Mouse (Mus musculus) heart, adult 2 months (tissue): Measurements from ENCODE around the gene Folr2. TPM values are rescaled to one million over a fixed set of nuclear protein-coding genes. Genes with fewer than 3 reads are reported as not detected.
A peak's percentile ranks its signal among the peaks of the same experiment; 100 is the strongest.

Experiments
- DNase-seq, 2 experiments: peaks; one replicate each; pipeline ENCODE4 v3.0.0; 2021
- H3K27ac ChIP-seq: fragments of 200-600 bp; 2 replicates; pipeline ENCODE4 v1.8.1; 2022
- H3K27me3 ChIP-seq: fragments of 200-500 bp; 2 replicates; pipeline ENCODE4 v1.6.1; 2012; ENCODE audit warnings: mild to moderate bottlenecking, low read length, inconsistent platforms, mixed read lengths; ENCODE audit not compliant: control insufficient read depth, insufficient read depth
- H3K36me3 ChIP-seq: fragments of 200-500 bp; 2 replicates; pipeline ENCODE4 v1.6.1; 2012; ENCODE audit warnings: low read length, inconsistent platforms; ENCODE audit not compliant: control insufficient read depth, insufficient read depth
- H3K4me1 ChIP-seq: fragments of 200-500 bp; 2 replicates; pipeline ENCODE4 v1.6.1; 2011; ENCODE audit warnings: low read length; ENCODE audit not compliant: control insufficient read depth, insufficient read depth
- H3K4me3 ChIP-seq: fragments of 200-600 bp; 2 replicates; pipeline ENCODE4 v1.8.1; 2022
- H3K79me2 ChIP-seq: fragments of 200-500 bp; replicated peaks from 2 replicates; pipeline ENCODE4 v1.6.1; 2012; ENCODE audit warnings: mild to moderate bottlenecking, inconsistent platforms, low read length, moderate library complexity, mixed read lengths; ENCODE audit not compliant: control insufficient read depth, insufficient read depth
- H3K9ac ChIP-seq: fragments of 200-500 bp; 2 replicates; pipeline ENCODE4 v1.6.1; 2012; ENCODE audit warnings: low read depth, mild to moderate bottlenecking, control low read depth, inconsistent platforms, low read length, mixed read lengths
- CTCF ChIP-seq: fragments of 200-600 bp; IDR thresholded peaks from 2 replicates; pipeline ENCODE4 v1.8.1; 2022; ENCODE audit warnings: antibody characterized with exemption, mild to moderate bottlenecking, moderate library complexity
- EP300 ChIP-seq: fragments of 200-500 bp; IDR thresholded peaks from 2 replicates; pipeline ENCODE4 v1.6.1; 2011; ENCODE audit warnings: low read depth, low read length, control low read depth; ENCODE audit not compliant: insufficient read depth
- POLR2A ChIP-seq: fragments of 200-500 bp; IDR thresholded peaks from 2 replicates; pipeline ENCODE4 v1.6.1; 2011; ENCODE audit warnings: mild to moderate bottlenecking, low read depth, low read length, control low read depth; ENCODE audit not compliant: insufficient read depth
- WGBS: fragments of 180-500 bp; shearing (Covaris S2); methylation state at CpG from one replicate; pipeline ENCODE4 v1.1.7; 2018; 5-methylcytosine and 5-hydroxymethylcytosine counted together
- intact Hi-C: fragments of 180-260 bp; cut with DNase I; formaldehyde crosslinking; loops from one replicate; pipeline ENCODE4 v1.15.1; 2025
- polyA plus RNA-seq: library from polyadenylated mRNA; depleted of rRNA; stranded (reverse); fragments of >200 nt; gene quantifications from 2 replicates; pipeline ENCODE4 v1.2.3, GENCODE M21; 2012
- total RNA-seq, 2 experiments: library from RNA; stranded (reverse); gene quantifications; 2 replicates each; pipeline ENCODE4 v1.2.3; 2021

The Folr2 gene
- total and polyA plus RNA-seq, 3 experiments: 5.2 to 23.1 (median 6.0) TPM

DNA sequence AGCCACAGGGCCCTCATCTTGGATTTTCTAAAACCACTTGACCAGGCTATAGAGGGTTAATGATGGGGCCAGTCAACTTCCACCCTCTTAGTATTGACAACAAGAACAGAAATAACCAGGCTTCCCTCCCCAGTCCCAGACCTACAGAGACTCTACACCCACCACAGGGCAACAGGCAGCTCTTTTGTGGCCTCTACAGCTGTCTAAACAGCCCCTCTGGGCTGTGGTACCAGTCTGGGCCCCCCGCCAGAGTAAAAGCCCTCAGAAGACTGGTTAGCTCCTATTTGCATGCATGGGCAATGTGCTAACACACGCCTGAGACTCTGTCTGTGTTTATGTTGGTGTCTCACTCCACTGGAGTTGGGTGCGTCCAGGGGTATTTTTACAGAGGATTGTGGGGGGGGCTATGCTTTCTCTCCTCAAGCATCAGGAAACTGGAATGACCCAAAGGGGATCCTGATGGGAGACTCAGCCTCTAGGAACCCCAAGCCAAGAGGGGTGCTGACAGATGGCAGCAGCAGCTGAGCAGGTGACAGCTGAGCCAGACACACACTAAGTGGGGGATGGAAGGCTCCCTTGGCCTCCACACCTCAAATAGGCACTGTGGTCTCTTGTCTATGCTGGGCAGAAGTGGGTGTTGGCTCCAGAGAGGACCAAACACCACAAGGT, 22.9 kb downstream of the Folr2 start:
- Histone ChIP-seq H3K4me3 (no peak overlapping the region), H3K36me3 (peaks cover 4% of the 10 kb centered on the region; the same call in 1 of the 2 replicates), H3K27ac (peak overlapping the region; percentile 43; the same call in 1 of the 2 replicates), H3K27me3 (no peaks in the 10 kb centered on the region), H3K4me1 (peaks cover 5% of the 10 kb centered on the region), H3K9ac (no peak overlapping the region), H3K79me2 (peaks cover 4% of the 10 kb centered on the region; the same call in 1 of the 2 replicates)
- DNase-seq: peak in 1 of 2 experiments; percentile 40
- 64% methylated on average over 3 of the region's 3 CpGs for WGBS
- intact Hi-C loops: no loop called here
- TF ChIP-seq CTCF (no peak), EP300 (peak; percentile 45; the same call in 1 of the 2 replicates)

DNA sequence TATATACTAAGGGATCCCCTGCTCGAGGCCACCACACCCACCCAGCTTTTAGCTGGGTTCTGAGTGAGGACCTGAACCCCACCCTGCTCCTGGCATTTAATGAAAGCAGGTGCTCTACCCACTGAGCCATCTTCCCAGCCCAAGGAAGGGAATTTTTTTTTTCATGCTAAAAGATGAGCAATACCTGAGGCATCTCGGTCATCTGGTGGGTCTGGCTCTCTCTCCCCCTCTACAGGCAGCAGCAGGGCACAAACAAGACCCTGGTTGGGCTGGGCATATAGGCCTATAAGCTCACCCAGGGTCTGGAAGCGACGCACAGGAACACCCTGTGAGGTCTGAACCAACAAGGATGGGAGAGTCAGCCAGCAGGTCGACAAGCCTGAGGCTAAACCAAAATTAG, 23.6 kb downstream of the Folr2 start:
- H3K4me3 ChIP-seq: no peak overlapping the region
- H3K79me2 ChIP-seq: peaks cover 4% of the 10 kb centered on the region; the same call in 1 of the 2 replicates
- intact Hi-C loops: no loop called here
- TF ChIP-seq CTCF (0 out of 2 replicates have a peak, but pooled peaks have one; percentile 7), EP300 (no peak), POLR2A (no peak)
- H3K9ac ChIP-seq: no peak overlapping the region
- H3K27ac ChIP-seq: no peak overlapping the region
- peaks cover 4% of the 10 kb centered on the region; the same call in 1 of the 2 replicates for H3K36me3 ChIP-seq
- H3K27me3 ChIP-seq: no peaks in the 10 kb centered on the region
- DNase-seq: no peak
- H3K4me1 ChIP-seq: peaks cover 5% of the 10 kb centered on the region
- WGBS: 74% methylated on average over 5 of the region's 5 CpGs

DNA sequence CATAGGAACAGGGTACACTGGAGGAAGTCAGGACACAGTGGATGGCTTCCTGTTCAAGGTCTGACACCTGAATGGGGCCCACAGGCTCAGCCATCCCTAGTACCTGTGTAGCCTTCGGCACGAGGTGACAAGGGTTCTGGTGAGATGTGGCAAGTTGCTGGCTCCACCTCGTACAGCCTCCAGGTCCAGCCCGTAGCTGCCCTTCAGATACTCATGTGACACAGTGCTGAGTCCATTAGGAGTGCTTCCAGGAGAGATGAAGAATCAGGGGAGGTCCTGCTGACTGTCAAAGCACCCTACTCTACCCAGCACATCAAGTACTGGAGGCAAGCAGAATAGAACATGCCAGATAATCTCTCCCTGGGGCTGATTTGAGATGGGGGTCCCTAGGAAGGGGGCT, 24.6 kb downstream of the Folr2 start:
- Histone ChIP-seq H3K27ac (no peak overlapping the region), H3K36me3 (peaks cover 4% of the 10 kb centered on the region; the same call in 1 of the 2 replicates), H3K9ac (no peak overlapping the region), H3K79me2 (peaks cover 4% of the 10 kb centered on the region; the same call in 1 of the 2 replicates), H3K27me3 (no peaks in the 10 kb centered on the region), H3K4me1 (peaks cover 5% of the 10 kb centered on the region), H3K4me3 (no peak overlapping the region)
- 80% methylated on average over 4 of the region's 4 CpGs for WGBS
- TF ChIP-seq EP300 (no peak), CTCF (no peak), POLR2A (no peak)
- intact Hi-C loops: no loop called here
- no peak for DNase-seq

GRCm38 (mm10) chr7:101831437-101831836, 25.6 kb downstream of the Folr2 start:
- TF ChIP-seq CTCF (no peak), EP300 (no peak), POLR2A (no peak)
- Histone ChIP-seq H3K9ac (no peak overlapping the region), H3K27ac (no peak overlapping the region; the same call in 1 of the 2 replicates), H3K79me2 (peaks cover 2% of the 10 kb centered on the region; the same call in 1 of the 2 replicates), H3K36me3 (peaks cover 4% of the 10 kb centered on the region), H3K4me1 (peaks cover 5% of the 10 kb centered on the region), H3K27me3 (no peaks in the 10 kb centered on the region), H3K4me3 (no peak overlapping the region)
- intact Hi-C loops: no loop called here
- WGBS: 82% methylated on average over 8 of the region's 8 CpGs
- DNase-seq: peak in 1 of 2 experiments; percentile 19

DNA sequence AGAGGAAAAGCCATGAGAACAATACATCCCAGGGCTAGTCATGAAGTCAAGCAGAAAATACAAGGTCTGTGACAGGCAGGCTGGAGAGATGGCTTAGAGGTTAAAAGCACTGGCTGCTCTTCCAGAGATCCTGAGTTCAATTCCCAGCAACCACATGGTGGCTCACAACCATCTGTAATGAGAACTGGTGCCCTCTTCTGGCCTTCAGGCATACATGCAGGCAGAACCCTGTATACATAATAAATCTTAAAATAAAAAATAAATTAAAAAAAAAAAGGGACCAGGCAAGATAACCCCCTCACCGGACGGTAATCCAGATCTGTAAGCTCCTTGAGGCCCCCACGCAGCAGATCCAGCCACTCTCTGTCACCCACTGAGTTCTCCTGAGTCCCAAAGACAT, 26.6 kb downstream of the Folr2 start:
- intact Hi-C loops: no loop called here
- no peak overlapping the region for H3K27ac ChIP-seq
- H3K4me1 ChIP-seq: peaks cover 3% of the 10 kb centered on the region
- no peak overlapping the region for H3K9ac ChIP-seq
- DNase-seq: no peak
- no peak for TF ChIP-seq POLR2A
- TF ChIP-seq EP300: no peak
- peak; percentile 55 for TF ChIP-seq CTCF
- H3K79me2 ChIP-seq: no peaks in the 10 kb centered on the region
- WGBS: 100% methylated on average over 3 of the region's 3 CpGs
- H3K36me3 ChIP-seq: peaks cover 3% of the 10 kb centered on the region
- no peak overlapping the region for H3K4me3 ChIP-seq
- no peaks in the 10 kb centered on the region for H3K27me3 ChIP-seq

- intact Hi-C loops: no loop called here
- TF ChIP-seq CTCF: no peak
- TF ChIP-seq EP300: no peak
- no peak for TF ChIP-seq POLR2A
- H3K9ac ChIP-seq: no peak overlapping the region
Measured at GRCm38 (mm10) chr7:101823758-101824630, 33.0 kb downstream of the Folr2 start.

More at GRCm38 (mm10) chr7:101823758-101824630, 33.0 kb downstream of the Folr2 start:
- WGBS: 66% methylated on average over 18 of the region's 18 CpGs
- Histone ChIP-seq H3K4me3 (no peak overlapping the region), H3K36me3 (no peaks in the 10 kb centered on the region; the same call in 1 of the 2 replicates), H3K4me1 (peaks cover 3% of the 10 kb centered on the region; the same call in 1 of the 2 replicates), H3K27me3 (peaks cover 6% of the 10 kb centered on the region), H3K27ac (no peak overlapping the region), H3K79me2 (no peaks in the 10 kb centered on the region)
- peak; percentile 16 to 30 for DNase-seq
